Mouse (Mus musculus): ENCODE measurements around the gene Prss44.
A peak's percentile ranks its signal among the peaks of the same experiment; 100 is the strongest.
"Not testable (repeated sequence)": the region's sequence is repeated elsewhere in the genome, so short reads cannot be mapped to it uniquely, and the experiment has no call there.

Gene Prss44

GRCm38 (mm10) chr9:110813789-110814188 lies at the start of gene Prss44:
Prss44 (plus strand) TSS chr9:110813994.
- DNase-seq (ENCODE audit: low spot score): no peak

DNA sequence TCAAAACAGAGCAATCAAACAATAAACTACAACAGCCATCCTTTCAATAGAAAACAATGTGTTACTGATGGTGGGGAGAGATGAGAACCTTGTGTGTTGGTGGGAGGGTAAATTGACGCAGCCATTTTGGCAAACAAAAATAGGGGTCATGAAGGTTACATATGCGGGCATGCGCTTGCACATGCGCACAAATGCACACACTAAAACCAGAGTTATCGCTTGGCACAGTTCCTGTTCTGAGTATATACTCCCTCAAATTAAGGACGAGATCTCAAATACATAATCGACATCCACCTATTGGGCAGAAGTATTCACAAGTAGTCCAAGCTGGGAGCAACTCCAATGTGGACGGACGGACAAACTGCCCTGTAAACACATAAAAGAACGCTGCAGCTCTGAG lies 41.5 kb upstream of the Prss44 start:
- no peak for DNase-seq (ENCODE audit: low spot score)

DNA sequence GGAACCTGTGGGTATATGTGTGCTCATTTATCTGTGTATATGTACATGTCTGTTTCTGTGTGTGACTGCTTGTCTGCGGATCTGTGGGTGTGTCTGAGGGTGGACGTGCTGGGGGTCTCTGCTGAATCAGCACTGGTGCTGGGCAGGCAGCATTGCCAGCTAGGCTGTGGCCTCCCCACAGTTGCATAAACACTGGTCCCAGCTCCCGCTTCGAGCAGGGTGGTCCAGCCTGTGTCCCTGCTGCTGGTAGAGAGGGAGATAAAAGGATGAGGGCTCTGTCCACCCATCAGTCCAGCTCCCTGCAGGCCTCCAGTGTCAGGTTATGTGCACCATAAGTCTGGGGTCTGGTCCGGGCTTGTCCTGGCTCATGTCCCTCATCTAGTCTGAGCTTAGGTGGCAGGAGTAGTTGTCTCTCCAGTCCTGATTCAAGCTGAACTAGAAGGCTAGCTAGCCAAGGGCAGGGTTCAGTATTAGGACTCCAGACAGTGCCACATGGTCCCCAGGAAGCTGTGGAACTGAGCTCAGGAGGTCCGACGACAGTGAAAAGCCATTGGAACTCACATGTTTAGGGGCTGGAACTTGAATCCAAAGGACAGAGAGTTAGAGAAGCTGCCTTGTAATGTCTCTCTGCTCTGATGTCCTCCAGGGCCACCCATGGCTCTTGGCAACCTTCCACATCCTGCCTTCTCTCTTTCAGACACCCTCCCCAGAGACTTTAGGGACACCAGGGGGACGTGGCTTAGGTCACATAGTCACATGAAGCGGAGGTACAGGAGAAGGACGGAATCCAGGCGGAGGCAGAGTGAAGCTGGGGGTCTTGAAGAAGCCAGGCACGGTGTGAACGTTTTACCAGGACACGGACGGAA lies 39.2 kb upstream of the Prss44 start:
- DNase-seq (ENCODE audit: low spot score): no peak

- DNase-seq (ENCODE audit: low spot score): no peak
Observed at GRCm38 (mm10) chr9:110775269-110776022, 38.3 kb upstream of the Prss44 start.

GRCm38 (mm10) chr9:110778100-110778499 lies 35.7 kb upstream of the Prss44 start:
- no peak for DNase-seq (ENCODE audit: low spot score)

- no peak for DNase-seq (ENCODE audit: low spot score)
Observed at GRCm38 (mm10) chr9:110778559-110778958, 35.2 kb upstream of the Prss44 start.

- no peak for DNase-seq (ENCODE audit: low spot score)
Observed at GRCm38 (mm10) chr9:110779242-110779913, 34.4 kb upstream of the Prss44 start.

DNA sequence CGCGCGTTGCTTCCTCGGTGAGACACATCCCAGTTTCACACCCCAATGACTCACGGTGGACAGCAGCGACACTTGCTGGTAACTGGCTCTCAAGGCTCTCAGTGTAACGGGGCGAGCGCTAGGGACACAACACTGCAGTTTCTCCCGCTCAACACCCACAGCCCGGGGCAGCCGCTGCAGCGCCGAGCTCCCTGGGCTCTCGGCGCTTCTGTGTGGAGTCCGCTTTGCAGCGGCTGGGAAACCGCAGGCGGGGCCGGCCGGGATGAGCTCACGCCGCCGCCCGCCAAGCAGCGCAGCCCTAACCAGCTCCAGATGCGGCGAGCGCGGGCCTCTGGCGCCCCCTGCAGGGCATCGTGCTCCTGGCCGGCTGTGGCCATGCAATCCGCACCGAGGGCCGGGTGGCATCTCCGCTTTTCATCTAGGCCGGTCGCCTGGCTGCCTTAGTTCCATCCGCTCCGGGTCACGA lies 32.5 kb upstream of the Prss44 start:
- DNase-seq (ENCODE audit: low spot score): peak; percentile 83

GRCm38 (mm10) chr9:110781731-110782130 lies 32.1 kb upstream of the Prss44 start:
- peak; percentile 93 for DNase-seq (ENCODE audit: low spot score)

DNA sequence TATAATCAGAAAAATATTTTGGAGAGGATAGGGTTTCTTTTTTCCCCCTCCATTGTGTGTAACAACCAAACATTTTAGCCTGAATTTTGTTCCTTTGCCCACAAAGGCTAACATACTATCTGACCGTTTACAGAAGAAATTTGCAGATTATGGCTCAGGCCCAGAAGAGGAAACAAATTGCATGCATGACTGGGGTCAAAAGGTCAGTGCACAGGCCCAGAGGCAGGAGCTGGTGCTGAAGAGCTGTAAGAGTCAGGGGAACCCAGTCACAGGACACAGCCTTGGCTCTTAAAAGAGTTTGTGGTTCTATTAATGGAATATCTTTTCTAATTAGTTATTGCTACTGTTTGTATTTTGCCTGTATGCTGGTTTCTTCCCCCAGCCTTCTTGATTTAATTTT lies 30.2 kb upstream of the Prss44 start:
- DNase-seq (ENCODE audit: low spot score): no peak

- no peak for DNase-seq (ENCODE audit: low spot score)
Observed at GRCm38 (mm10) chr9:110788169-110788568, 25.6 kb upstream of the Prss44 start.

GRCm38 (mm10) chr9:110790462-110790861 lies 23.3 kb upstream of the Prss44 start:
- DNase-seq (ENCODE audit: low spot score): no peak

GRCm38 (mm10) chr9:110797013-110797412 lies 16.8 kb upstream of the Prss44 start:
- DNase-seq (ENCODE audit: low spot score): no peak

- no peak for DNase-seq (ENCODE audit: low spot score)
Observed at GRCm38 (mm10) chr9:110797866-110798265, 15.9 kb upstream of the Prss44 start, which contains the start of gene Prss42. Prss42 (plus strand) TSS chr9:110798166.

- DNase-seq (ENCODE audit: low spot score): no peak
Observed at GRCm38 (mm10) chr9:110800834-110801479, 12.8 kb upstream of the Prss44 start.

DNA sequence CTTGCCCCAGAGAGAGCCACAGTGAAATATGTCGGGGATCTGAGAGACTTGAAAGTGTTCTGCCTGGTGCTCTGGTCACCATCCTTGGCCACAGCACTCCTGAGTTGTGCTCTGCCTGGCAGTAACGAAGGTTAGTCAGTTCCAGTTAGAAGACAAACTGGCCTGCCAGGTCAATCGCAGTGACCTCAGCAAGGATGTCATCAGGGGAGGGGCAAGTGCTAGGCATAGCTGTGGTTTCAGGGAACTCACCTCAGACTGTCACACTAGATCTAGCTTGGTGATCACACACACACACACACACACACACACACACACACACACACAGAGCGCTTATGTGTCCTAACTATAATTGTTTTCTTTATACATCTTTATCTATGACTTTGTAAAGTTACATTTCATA lies 10.5 kb upstream of the Prss44 start:
- no peak for DNase-seq (ENCODE audit: low spot score)

GRCm38 (mm10) chr9:110810051-110810450 lies 3.7 kb upstream of the Prss44 start:
- DNase-seq (ENCODE audit: low spot score): no peak

- DNase-seq (ENCODE audit: low spot score): not testable (repeated sequence)
Observed at GRCm38 (mm10) chr9:110820546-110820945, 6.8 kb downstream of the Prss44 start.

GRCm38 (mm10) chr9:110821436-110821835 lies 7.6 kb downstream of the Prss44 start:
- no peak for DNase-seq (ENCODE audit: low spot score)

DNA sequence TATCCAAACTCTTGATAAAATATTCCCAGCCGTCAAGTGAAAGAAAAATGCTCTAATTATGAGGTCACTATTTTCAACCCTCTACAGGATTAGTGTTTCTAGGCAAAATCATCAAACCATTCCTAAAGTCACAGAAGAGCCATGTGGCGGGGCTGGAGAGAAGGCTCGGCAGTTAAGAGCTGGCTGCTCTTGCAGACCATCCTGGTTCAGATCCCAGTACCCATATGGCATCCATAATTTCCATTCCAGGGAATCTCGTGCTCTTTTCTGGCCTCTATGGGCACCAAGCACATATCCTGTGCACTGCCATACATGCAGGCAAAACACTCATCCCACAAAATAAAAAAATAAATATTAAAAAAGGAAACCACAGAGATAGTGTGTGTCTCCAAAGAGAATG lies 11.6 kb downstream of the Prss44 start:
- DNase-seq (ENCODE audit: low spot score): no peak

DNA sequence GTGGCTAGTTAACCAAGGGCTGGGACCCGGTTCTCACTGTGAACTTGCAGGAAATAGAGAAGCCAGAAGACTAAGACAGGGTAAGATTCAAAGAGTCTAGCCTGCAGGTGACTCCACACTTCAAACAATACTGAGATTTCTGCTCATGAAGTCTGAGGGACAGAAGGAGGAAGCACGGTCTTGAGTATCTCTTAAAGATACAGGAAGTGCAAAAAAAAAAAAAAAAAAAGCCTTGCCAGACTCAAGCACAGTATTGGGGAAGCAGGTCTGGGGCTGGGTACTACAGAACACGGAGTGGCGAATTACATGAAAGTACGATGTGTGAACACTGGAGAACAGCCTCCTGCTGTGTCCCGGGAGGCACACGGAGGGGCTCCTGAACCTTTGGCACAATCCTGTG lies 12.0 kb downstream of the Prss44 start:
- DNase-seq (ENCODE audit: low spot score): no peak

- no peak for DNase-seq (ENCODE audit: low spot score)
Observed at GRCm38 (mm10) chr9:110826390-110826789, 12.6 kb downstream of the Prss44 start, which contains the start of gene Prss43. Prss43 (plus strand) TSS chr9:110826690.

Measured in ovary, adult 18-20 months (tissue).